Mouse (Mus musculus): ENCODE measurements around the gene Flrt3.
A peak's percentile ranks its signal among the peaks of the same experiment; 100 is the strongest.

Gene Flrt3

DNA sequence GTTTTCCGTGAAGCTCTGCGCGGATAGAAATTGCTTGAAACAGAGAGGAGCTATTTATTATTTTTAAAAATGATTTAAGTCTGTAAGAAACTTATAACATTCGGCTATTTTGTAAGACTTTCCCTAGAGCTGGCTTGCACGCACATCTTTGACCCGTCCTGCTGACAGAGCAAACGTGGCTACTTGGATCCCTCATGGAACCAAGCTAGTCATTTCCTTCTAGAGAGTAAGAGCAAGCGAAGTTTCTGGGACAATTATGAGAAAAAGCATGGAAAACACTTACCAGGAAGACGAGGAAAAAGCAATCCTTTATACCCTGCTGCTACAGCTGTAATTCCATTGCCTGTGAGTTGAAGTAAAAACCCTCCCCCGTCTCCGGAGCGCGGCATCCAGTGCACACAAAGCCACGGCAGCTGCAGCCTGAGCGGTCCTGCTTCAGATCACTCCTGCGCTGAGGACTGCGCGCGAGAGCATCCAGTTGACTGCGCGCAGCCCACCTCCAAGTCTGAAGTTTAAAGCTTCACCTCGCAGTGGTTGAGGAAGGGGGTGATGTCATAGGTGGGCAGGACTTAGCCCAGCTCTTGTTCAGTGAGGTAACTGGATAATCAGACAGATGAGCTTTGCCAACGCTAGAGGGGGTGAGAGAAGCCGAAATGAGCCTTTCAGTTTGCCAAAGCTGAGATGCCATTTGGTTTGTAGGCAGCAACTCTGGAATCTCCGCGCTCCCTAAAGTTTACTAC lies at the start of gene Flrt3:
TSS of gene Flrt3 (minus strand) at position 507 of the 740 bp plus-strand sequence.
- DNase-seq (ENCODE audit: low read depth, low spot score): peak; percentile 98

DNA sequence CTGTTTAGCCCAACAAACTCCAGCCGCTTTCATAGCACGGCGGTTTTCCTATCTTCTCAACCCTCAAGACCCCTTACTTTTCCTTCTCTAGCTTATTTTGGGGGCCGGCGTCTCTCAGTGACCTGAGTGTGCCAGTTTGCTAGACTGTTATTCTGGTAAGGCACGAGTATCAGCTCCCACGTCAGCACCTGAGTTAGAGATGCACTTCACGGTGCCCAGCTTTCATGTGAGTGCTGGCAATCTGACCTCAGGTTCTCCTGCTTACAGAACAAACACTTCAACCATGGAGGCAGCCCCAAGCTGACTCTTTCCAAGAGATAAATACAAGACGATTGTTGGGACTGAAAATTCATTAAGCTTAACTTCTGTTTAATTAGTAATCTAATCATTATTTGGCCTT lies 46.1 kb upstream of the Flrt3 start:
- DNase-seq (ENCODE audit: low read depth, low spot score): no peak

DNA sequence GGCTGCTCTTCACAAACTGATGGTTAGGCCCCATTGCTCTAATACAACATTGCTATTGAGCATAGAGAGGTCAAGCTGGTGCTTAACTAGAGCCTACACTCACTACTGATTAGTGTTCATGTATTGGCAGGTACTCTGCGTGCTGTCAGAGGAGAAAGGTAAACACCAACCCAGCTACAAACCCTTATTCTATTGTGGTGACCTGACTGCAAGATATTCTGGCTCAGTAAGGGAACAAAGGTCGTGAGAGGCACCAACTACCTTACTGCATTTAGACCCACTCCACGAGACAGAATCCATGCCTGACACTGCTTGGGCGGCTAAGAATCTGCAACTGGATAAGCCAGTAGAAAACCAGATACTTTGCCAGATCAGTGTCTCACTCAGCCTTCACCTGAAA lies 44.6 kb upstream of the Flrt3 start:
- DNase-seq (ENCODE audit: low read depth, low spot score): no peak

DNA sequence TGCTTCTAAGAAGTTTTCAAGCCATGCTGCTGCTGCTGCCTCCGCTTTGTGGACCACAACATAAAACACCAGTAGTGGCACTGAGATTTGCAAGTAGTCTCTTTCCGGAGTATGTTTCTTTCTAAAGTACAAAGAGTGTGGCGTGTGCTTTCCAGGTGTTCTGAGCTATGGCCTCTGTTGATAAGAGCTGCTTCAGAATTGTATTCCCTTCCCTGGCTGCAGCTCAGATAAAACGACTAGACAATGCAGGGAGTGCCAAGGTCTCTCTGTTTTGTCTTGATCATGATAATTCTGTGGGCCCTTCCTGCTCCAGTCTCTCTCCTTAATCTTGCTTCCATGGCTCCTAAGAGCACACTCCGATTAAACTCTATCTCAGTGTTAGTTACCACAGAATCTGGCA lies 36.3 kb upstream of the Flrt3 start:
- no peak for DNase-seq (ENCODE audit: low read depth, low spot score)

DNA sequence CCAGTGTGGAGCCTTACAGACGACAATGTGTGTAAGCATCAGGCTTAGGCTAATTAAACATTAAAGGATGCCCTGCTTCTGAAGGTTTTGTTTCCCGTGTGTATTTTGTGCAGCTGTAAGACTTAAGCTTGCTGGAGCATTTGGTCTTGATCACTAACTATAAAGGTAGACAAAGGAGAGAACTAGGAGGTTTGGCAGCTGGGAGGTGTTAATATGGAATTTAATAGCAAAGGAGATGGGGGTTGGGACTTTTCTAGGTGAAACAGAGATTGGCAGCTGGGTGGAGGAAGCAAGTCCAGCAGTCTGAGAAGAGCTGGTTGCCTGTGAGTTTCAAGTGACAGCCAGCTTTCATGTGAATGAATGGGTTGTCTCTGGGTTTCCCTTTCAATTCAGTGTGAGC lies 34.0 kb upstream of the Flrt3 start:
- no peak for DNase-seq (ENCODE audit: low read depth, low spot score)

DNA sequence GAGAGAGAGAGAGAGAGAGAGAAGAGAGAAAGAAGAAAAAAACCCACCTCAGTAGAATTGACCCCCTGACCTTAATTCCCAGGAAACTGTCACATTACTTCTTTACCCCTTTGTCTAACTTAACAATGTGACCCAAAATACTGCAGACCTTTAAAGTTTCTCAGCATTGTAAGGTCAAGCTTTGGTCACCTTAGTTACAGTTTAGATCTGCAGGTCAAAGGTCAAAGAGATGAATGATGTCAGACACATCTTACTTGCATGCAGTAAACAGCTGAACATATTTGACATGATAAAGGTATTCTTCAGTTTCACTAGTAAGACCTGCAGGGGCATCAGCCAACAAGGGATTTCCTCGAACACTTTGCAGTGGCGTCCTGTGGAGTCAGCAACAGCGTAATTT lies 32.9 kb upstream of the Flrt3 start:
- no peak for DNase-seq (ENCODE audit: low read depth, low spot score)

DNA sequence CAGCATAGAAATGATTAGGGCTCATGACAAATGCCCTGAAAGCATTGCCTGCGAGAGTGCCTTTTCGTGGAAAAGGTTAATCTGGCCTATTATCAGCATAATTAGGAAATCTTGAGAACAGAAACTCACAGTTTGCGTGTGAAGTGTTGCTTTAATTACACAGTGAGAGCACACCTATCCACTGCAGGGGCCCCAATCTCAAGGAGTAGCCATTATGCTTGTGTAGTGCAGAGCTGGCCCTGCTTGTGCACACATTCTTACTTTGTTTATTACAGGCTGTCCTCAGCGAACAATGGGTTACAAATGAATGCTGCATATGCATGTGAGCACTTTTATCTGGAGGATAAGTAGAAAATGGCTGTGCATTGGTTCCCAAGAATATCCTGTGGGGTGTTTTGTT lies 32.1 kb upstream of the Flrt3 start:
- no peak for DNase-seq (ENCODE audit: low read depth, low spot score)

DNA sequence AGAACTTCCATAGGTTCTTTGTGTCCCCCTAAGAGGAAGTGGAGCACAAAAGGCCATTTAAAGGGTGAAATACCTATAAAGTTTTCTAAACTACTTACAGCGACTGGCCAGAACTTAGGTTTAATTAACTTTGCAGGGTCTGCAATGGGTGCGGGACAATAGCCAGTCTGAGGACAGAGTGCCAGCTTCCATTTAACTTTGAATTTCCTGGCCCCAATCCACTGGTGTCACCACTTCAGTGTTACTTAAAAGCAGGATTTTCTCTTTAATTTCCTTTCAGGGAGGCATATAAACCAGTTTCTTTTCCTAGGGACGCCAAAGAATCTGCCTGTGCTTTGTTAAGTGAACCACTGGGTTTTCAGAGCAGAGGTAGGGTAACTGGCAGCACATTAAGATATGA lies 27.3 kb upstream of the Flrt3 start:
- no peak for DNase-seq (ENCODE audit: low read depth, low spot score)

DNA sequence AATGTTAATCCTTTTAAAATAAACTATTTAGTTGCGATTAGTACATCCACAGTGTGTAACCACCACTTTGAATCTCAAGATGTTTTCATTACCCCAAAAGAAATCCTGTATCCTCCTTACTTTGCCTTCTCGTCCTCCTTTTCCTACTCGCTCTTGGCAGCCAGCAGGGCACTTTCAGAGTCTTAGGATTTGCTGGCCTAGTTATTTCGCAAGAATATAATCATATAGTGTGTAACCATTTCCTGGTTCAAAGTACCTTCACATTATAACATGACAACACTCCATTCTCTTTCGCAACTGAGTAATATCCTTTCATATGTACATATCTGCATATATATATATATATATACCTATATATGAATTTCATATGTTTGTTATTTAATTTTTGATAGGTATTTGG lies 22.6 kb upstream of the Flrt3 start:
- DNase-seq (ENCODE audit: low read depth, low spot score): no peak

DNA sequence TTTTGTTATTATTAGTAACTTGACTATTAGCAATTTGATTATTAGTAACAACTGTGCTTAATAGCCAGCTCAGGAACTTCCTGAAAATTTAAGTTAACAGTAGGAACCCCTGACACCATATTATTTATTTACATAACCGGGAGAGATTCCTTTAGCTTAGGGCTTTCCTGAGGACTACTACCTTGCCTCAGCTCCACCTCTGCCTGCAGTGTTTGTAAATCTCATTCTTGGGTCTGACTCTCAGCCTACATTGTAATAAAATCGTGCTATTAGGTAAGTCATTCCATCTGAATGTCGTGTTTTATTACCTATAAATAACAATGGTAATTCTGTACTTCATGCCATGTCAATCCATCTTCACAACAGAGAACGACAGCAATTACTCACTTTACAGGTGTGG lies 21.2 kb upstream of the Flrt3 start:
- DNase-seq (ENCODE audit: low read depth, low spot score): no peak

DNA sequence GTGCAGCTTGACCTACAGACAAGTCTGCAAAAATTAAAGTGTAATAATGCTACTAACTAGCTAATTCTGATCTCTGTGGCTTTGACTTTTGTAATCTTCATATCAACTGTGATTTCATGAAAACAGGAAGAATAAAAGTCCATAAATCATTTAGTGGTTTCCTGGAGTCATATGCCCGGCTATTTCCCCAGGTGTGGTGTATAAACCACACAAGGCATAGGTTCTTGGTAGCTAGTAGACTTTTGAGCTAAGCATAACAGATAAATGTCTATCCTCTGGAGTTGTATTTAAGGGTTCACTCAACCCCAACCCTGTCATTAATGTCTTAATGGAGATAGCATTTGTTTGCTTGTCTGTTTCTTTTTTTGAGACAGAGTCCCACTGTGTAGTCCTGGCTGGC lies 20.1 kb upstream of the Flrt3 start:
- DNase-seq (ENCODE audit: low read depth, low spot score): no peak

DNA sequence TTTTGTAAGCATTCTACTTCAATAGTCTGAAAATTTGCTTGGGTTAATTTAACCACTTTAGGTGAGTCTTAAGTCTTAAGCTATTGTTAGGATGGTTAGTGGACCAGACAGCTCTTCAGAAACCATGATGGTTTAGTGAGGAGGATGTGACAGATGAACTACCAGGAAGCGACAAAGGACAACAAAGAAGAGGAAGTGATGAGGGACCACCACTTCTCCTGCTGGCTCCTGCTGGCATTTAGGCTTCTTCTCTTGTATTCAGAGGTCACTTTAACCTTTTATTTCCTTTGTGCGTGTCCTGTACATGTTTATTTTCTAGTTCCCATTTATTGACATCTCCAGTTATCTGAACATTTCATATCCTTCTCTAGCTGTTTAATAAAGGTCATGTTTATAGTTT lies 19.6 kb upstream of the Flrt3 start:
- no peak for DNase-seq (ENCODE audit: low read depth, low spot score)

DNA sequence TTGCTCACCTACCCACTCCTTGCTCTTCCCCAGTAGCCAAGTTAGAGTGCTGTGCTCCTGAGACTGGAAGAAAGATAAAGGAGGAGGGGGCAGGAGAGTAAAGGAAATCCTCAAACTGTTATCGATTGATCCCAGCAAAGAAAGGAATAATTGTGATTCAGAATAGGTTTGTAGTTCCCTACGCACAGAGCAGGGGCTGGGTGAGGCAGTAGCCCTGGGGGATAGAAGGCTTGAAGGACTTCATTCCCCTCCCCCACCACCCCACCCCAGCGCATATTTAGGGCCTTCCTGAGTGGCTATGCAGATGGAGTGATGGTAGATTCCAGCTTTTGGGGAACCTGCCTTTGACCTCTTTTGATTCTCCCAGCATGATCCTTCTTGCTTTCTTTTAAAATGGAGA lies 5.5 kb upstream of the Flrt3 start:
- no peak for DNase-seq (ENCODE audit: low read depth, low spot score)

DNA sequence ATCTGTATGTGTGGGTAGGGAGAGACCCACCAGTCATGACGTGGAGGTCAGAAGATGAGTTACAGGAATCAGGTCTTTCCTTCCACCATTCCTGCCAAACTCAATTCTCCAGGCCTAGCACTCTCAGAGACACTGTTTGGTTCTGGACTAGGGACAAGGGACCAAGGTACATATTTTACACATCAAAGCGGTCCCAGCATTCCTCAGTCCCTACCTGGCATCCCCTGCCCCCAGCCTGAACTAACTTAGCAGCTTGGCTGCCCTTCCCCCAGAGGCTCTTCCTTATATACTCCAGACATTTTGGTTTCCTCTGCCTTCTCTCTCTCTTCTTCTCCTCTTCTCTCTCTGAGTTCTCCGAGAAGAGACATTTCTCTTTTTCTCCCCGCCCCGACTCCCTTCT lies 2.2 kb upstream of the Flrt3 start:
- DNase-seq (ENCODE audit: low read depth, low spot score): no peak

DNA sequence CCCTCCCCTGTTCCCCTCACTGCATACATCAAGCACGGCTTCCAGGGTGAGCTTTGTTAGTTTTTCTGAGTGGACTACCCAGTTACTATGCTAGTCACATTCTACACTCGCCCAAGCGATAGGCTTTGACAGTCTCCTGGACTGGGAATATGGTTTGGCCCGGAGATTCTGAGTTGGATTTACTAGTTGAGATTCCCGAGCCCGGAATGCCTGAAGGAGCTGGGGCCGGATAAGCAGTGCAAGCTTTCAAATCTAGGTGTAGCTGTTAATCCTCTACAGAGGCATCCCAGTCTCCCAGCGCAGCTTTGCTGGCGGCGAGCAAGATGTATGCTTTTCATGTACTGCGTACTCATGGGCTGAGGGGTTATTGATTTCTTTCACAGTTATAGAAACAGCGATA lies 812 bp downstream of the Flrt3 start:
- peak; percentile 46 for DNase-seq (ENCODE audit: low read depth, low spot score)

DNA sequence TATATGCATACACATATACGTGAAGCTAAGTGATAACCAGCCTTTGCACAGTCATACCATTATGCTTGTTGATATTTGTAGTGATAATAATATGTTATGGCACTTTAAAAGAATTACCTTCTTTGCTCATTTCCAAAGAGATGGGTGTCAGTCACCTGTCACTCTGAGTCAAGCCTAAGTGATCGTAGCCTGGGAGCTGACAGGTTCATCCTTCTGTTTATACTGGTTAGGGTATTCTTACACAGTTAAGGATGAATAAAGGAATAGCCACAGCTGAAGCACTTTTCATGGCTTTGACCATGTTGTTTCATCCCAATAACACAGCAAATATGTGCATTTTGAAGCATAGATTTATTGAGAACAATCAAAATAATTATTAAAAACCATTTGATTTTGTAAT lies 1.5 kb downstream of the Flrt3 start:
- DNase-seq (ENCODE audit: low read depth, low spot score): no peak

DNA sequence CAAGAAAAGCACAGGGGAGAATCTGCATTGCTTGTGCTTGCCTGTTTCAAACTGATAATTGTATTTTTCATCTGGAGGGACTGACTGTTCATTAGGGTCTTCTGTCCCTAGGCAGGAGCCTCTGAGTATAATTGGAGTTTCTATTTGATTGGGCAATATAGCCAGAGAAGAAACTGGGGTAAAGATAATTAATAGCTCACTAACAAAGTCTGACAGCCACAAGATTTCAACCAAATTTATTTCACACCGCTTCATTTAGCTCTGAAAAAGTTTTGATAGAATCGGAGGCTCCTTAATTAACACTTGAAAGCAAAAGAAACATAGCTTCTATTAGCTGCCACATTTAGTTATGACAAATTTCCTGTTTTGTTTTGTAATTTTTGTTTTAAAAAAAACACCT lies 2.2 kb downstream of the Flrt3 start:
- no peak for DNase-seq (ENCODE audit: low read depth, low spot score)

DNA sequence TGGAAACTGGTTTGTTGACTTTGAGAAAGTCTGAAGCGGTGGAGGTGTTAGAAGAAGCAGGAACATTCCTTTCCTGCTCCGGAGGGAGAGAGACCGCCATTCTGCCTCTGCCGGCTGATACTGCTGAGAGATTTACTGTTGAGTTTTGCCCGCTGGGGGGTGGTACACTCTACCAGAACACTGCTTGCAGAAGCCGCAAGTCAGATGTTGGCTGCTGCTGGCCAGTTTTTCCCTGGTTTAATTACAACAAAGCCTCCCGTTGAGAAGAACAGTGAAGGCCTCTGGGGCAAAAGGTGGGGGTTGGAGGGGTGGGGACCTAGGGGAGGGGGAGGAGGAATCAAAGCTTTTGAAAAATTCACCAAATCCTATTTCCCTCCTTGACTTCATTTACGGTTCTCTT lies 3.0 kb downstream of the Flrt3 start:
- peak; percentile 86 for DNase-seq (ENCODE audit: low read depth, low spot score)

DNA sequence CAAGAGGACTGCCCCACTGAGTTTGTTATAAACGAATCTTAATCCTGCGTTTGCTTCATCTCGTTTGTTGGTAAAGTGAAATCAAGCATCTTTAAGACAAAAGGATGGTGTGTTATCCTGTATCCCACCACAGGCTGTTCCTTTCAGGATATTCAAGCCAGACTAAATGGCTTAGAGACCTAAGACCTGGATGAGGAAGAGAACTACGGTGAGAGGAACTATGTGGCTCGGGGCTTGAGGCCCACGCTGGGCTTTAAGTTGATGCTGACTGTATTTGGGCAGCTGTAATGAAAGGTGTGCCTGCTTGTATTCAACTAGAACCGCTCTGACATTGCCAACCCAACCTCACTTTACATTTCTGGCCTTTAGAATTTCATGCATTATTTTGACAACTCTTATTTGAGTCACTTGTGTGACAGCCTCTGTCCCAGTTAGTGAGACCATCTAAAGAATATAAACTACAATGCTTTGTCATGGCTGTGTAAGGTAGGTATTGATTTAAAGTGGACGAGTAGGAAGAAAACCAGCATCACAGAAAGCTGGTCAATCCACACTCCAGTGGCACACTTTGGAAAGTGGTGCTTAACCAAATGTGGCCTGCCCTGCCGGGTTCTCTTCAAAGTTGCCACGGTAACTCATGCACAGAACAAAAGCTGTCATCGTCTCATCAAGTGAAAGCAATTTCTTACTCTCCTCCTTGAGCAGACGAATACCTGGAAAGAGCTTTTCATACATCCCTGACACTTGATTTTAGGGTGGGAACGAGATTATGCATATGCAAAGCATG lies 3.8 kb downstream of the Flrt3 start:
- DNase-seq (ENCODE audit: low read depth, low spot score): no peak

DNA sequence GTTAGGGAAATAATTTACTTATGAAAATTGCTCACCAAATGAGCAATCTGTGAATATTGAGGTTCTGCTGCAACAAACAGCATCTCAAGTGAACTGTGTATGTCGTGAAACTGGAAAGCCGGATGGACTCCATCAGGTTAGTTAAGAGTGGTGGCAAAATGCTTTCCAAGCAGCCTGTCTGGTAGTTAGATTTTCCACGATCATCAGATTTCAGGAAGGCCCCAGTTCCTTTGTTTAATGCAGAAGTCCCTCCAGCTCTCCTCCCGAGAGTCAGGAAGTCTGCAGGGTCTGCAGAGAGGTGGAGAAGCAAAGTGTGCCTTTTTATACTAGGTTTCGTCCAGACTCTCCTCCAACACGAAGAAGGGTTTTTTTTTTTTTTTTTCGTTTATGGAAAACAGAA lies 4.4 kb downstream of the Flrt3 start:
- no peak for DNase-seq (ENCODE audit: low read depth, low spot score)

DNA sequence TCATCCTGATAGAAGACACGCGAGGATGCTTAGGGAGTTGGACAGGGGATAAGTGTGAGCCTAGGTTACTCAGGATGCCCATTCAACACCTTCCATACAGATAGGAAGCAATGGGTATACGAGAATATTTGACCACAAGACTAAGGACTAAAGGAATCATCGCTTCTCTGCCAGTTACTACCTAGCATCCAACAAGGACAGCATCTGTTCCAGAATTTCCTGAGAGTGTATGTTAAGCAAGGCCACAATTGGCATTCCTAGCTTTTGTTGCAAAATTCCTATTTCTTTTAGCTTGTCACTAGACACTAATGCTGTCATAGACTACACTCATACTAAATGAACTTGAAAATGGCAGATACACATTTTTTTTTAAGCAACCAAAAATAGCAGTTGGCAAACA lies 6.9 kb downstream of the Flrt3 start:
- DNase-seq (ENCODE audit: low read depth, low spot score): no peak

DNA sequence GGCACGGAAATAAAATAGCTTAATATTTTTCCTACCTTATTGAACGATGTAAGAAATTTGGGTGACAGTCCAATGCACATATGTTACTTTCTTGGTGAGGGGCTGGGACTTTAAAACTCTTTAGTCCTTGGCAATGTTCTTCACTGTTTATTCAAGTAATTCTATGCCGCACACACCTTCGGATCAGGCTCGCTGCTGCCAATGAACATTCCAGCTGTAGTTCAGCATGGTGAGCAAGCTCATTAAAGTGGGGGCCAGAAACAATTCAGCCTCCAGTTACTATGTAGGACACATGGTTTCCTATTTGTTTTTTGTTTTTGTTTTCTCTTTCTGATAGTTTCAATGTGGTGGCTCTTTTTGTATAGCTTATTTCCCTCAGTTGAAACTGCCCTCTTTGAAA lies 8.6 kb downstream of the Flrt3 start:
- DNase-seq (ENCODE audit: low read depth, low spot score): no peak

DNA sequence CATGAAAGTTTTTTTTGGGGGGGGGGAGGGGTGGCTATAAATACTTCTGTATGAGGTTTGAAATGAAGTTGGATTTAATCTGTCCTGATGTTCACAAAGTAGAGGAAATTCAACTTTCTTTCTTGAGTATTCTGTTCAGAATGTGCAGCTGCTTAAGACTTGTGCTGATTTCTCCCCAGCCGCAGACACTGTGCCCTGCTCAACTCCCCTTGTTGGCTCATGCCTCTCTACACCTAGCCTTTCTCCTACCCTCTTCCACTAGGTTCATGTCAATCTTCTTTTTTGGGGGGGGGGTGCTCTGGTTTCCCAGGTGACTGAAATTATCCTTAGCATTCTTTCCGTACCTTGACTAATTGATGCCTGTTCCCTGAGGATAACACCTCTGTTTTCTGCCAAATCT lies 17.3 kb downstream of the Flrt3 start:
- DNase-seq (ENCODE audit: low read depth, low spot score): no peak
